Mouse (Mus musculus) midbrain, postnatal 0 days (tissue): ENCODE results near the gene Cep135. TPM values are rescaled to one million over a fixed set of nuclear protein-coding genes. Genes with fewer than 3 reads are reported as not detected.

Source experiments
- ATAC-seq: fragments of 200-750 bp; cut with Nextera tagmentation; 2 replicates; pipeline ENCODE4 v1.8.0; 2017; ENCODE audit warnings: moderate number of reproducible peaks, mild to moderate bottlenecking, moderate TSS enrichment, moderate library complexity; ENCODE audit not compliant: low FRiP score
- DNase-seq: peaks from one replicate; pipeline ENCODE4 v3.0.0-alpha.2; 2015; ENCODE audit warnings: low spot score
- H3K27ac ChIP-seq: fragments of 300-500 bp; sonication (generic); 2 replicates; pipeline ENCODE4 v1.5.1; 2014; ENCODE audit warnings: low read depth, mild to moderate bottlenecking, low read length, mixed read lengths
- H3K27me3 ChIP-seq: fragments of 300-500 bp; sonication (generic); 2 replicates; pipeline ENCODE4 v1.6.1; 2014; ENCODE audit warnings: low read length, control low read depth, mixed read lengths; ENCODE audit not compliant: insufficient read depth
- H3K36me3 ChIP-seq: fragments of 300-500 bp; sonication (generic); 2 replicates; pipeline ENCODE4 v1.6.1; 2014; ENCODE audit warnings: low read length, control low read depth, mixed read lengths; ENCODE audit not compliant: insufficient read depth
- H3K4me1 ChIP-seq: fragments of 300-500 bp; sonication (generic); 2 replicates; pipeline ENCODE4 v1.6.1; 2014; ENCODE audit warnings: mild to moderate bottlenecking, control low read depth, antibody characterized with exemption, low read length, mixed read lengths; ENCODE audit not compliant: insufficient read depth
- H3K4me2 ChIP-seq: fragments of 300-500 bp; sonication (generic); 2 replicates; pipeline ENCODE4 v1.6.1; 2014; ENCODE audit warnings: low read depth, mild to moderate bottlenecking, low read length, mixed read lengths; ENCODE audit not compliant: poor library complexity, severe bottlenecking
- H3K4me3 ChIP-seq: fragments of 300-500 bp; sonication (generic); 2 replicates; pipeline ENCODE4 v1.5.1; 2014; ENCODE audit warnings: low read depth, mild to moderate bottlenecking, low read length, moderate library complexity
- H3K9ac ChIP-seq: fragments of 300-500 bp; sonication (generic); replicated peaks from 2 replicates; pipeline ENCODE4 v1.6.1; 2014; ENCODE audit warnings: mild to moderate bottlenecking, low read length, moderate library complexity, mixed read lengths; ENCODE audit not compliant: poor library complexity, severe bottlenecking
- H3K9me3 ChIP-seq: fragments of 300-500 bp; sonication (generic); 2 replicates; pipeline ENCODE4 v1.6.1; 2016; ENCODE audit warnings: low read length, control low read depth
- CTCF ChIP-seq: IDR thresholded peaks from 2 replicates; pipeline ENCODE4 v1.5.1; 2016; ENCODE audit warnings: antibody characterized with exemption, mild to moderate bottlenecking
- WGBS: fragments of 180-500 bp; shearing (Covaris S2); extraction: QIAGEN DNeasy Blood & Tissue Kit; methylation state at CpG from one replicate; pipeline ENCODE4 v1.1.7; 2014; 5-methylcytosine and 5-hydroxymethylcytosine counted together
- polyA plus RNA-seq: library from polyadenylated mRNA; unstranded; fragments of >200 nt; fragmentation: Nextera tagmentation; extraction: Ambion mirVana; gene quantifications from 2 replicates; pipeline ENCODE4 v1.2.1, GENCODE M21; 2015
- total RNA-seq: library from RNA; depleted of rRNA; stranded (reverse); fragments of >200 nt; gene quantifications from 2 replicates; pipeline ENCODE4 v1.2.3, GENCODE M21; 2014

Cep135 gene
- total and polyA plus RNA-seq, 2 experiments from 2014 or later, result 2.5 to 4.0 TPM

- Histone ChIP-seq H3K27me3 (no peaks in the 10 kb centered on the region), H3K36me3 (0 out of 2 replicates have a peak, but pooled peaks cover 2% of the 10 kb centered on the region), H3K9ac (no peak overlapping the region), H3K4me3 (no peak overlapping the region), H3K9me3 (no peaks in the 10 kb centered on the region), H3K27ac (no peak overlapping the region), H3K4me1 (0 out of 2 replicates have a peak, but pooled peaks cover 3% of the 10 kb centered on the region), H3K4me2 (no peak overlapping the region)
- WGBS, result 90% methylated on average over 5 of the region's 5 CpGs
- no peak for DNase-seq
- TF ChIP-seq CTCF, result no peak
- ATAC-seq, result no peak
Measured at GRCm38 (mm10) chr5:76668547-76668946, 80.0 kb downstream of the Cep135 start.

- no peak for DNase-seq
- Histone ChIP-seq H3K27me3 (no peaks in the 10 kb centered on the region), H3K4me2 (no peak overlapping the region), H3K36me3 (0 out of 2 replicates have a peak, but pooled peaks cover 2% of the 10 kb centered on the region), H3K9me3 (no peaks in the 10 kb centered on the region), H3K9ac (no peak overlapping the region), H3K4me3 (no peak overlapping the region), H3K4me1 (0 out of 2 replicates have a peak, but pooled peaks cover 3% of the 10 kb centered on the region), H3K27ac (no peak overlapping the region)
- 90% methylated on average over 10 of the region's 10 CpGs for WGBS
- TF ChIP-seq CTCF, result no peak
- no peak for ATAC-seq
Measured at GRCm38 (mm10) chr5:76670183-76670582, 81.7 kb downstream of the Cep135 start.

GRCm38 (mm10) chr5:76674022-76674653, 85.6 kb downstream of the Cep135 start:
- Histone ChIP-seq H3K4me1 (no peaks in the 10 kb centered on the region), H3K4me2 (no peak overlapping the region), H3K27ac (no peak overlapping the region), H3K36me3 (no peaks in the 10 kb centered on the region), H3K4me3 (no peak overlapping the region), H3K9ac (no peak overlapping the region), H3K9me3 (no peaks in the 10 kb centered on the region), H3K27me3 (no peaks in the 10 kb centered on the region)
- DNase-seq (no peak), ATAC-seq (no peak)
- TF ChIP-seq CTCF, result no peak
- WGBS, result 98% methylated on average over 5 of the region's 5 CpGs

GRCm38 (mm10) chr5:76675369-76675768, 86.9 kb downstream of the Cep135 start:
- ATAC-seq (no peak), DNase-seq (no peak)
- no peak for TF ChIP-seq CTCF
- H3K27me3 ChIP-seq, result no peaks in the 10 kb centered on the region
- no peaks in the 10 kb centered on the region for H3K36me3 ChIP-seq
- H3K9me3 ChIP-seq, result no peaks in the 10 kb centered on the region
- no peak overlapping the region for H3K27ac ChIP-seq
- no peak overlapping the region for H3K4me3 ChIP-seq
- 85% methylated on average over 4 of the region's 4 CpGs for WGBS
- no peak overlapping the region for H3K4me2 ChIP-seq
- no peaks in the 10 kb centered on the region for H3K4me1 ChIP-seq
- H3K9ac ChIP-seq, result no peak overlapping the region

GRCm38 (mm10) chr5:76680959-76681358, 92.5 kb downstream of the Cep135 start:
- no peak overlapping the region for H3K4me3 ChIP-seq
- no peak overlapping the region for H3K4me2 ChIP-seq
- H3K9me3 ChIP-seq, result no peaks in the 10 kb centered on the region
- H3K27ac ChIP-seq, result no peak overlapping the region
- H3K27me3 ChIP-seq, result no peaks in the 10 kb centered on the region
- no peak overlapping the region for H3K9ac ChIP-seq
- 87% methylated on average over 2 of the region's 3 CpGs for WGBS
- TF ChIP-seq CTCF, result no peak
- no peaks in the 10 kb centered on the region for H3K36me3 ChIP-seq
- H3K4me1 ChIP-seq, result no peaks in the 10 kb centered on the region; the same call in 1 of the 2 replicates
- DNase-seq, result no peak
- ATAC-seq, result no peak

GRCm38 (mm10) chr5:76681895-76682656, 93.6 kb downstream of the Cep135 start:
- H3K4me2 ChIP-seq, result no peak overlapping the region
- DNase-seq (no peak), ATAC-seq (peak; percentile 69)
- TF ChIP-seq CTCF, result no peak
- no peaks in the 10 kb centered on the region for H3K9me3 ChIP-seq
- H3K36me3 ChIP-seq, result no peaks in the 10 kb centered on the region
- no peak overlapping the region for H3K4me3 ChIP-seq
- no peaks in the 10 kb centered on the region; the same call in 1 of the 2 replicates for H3K4me1 ChIP-seq
- 52% methylated on average over 4 of the region's 4 CpGs for WGBS
- peak overlapping the region; percentile 26; the same call in 1 of the 2 replicates for H3K27ac ChIP-seq
- no peak overlapping the region for H3K9ac ChIP-seq
- no peaks in the 10 kb centered on the region for H3K27me3 ChIP-seq
